Mouse (Mus musculus): ENCODE results near the gene Rhbg.
A peak's percentile ranks its signal among the peaks of the same experiment; 100 is the strongest.

Gene Rhbg

DNA sequence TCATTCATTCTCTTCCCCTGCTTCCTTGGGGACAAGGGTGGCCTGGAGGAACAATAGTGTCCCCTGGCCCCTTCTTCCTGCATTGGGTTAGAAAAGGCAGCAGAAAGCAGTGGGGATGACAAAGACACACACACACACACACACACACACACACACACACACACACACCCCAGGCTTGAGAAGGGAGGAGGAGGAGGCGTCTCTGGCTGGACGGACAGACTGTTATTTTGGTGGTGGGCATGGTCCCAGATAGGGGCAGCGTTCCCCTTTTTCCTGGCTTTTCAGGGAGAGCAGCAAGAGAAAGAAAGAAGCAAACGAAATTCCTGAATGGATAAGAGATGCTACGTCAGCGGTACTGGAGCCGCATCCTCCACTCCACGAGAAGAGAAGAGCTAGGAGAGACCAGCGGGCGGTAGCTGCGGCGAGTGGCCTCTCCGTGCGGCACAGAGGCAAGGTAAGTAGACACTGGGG, 47.6 kb downstream of the Rhbg start:
- peak; percentile 84 to 86 for DNase-seq

DNA sequence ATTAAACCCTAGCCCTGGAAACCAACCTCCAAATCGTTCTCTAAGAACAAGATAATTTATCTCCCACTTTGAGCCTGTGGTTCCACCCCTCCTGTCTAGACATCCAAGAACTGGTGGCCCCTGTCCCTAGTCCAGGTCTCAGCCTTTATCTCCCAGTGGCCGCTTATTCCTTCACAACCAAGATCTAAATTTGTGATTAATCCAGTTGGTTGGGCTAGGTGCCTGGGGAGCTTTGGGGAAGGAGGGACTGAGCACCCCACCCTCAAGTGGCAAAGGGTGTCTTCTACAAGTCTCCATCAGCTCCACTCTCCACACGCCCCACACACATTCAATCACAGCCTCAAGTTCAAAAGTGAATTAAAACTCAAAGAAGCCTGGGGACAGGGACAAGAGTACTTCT, 48.0 kb downstream of the Rhbg start:
- peak in 1 of 2 experiments; percentile 28 for DNase-seq

DNA sequence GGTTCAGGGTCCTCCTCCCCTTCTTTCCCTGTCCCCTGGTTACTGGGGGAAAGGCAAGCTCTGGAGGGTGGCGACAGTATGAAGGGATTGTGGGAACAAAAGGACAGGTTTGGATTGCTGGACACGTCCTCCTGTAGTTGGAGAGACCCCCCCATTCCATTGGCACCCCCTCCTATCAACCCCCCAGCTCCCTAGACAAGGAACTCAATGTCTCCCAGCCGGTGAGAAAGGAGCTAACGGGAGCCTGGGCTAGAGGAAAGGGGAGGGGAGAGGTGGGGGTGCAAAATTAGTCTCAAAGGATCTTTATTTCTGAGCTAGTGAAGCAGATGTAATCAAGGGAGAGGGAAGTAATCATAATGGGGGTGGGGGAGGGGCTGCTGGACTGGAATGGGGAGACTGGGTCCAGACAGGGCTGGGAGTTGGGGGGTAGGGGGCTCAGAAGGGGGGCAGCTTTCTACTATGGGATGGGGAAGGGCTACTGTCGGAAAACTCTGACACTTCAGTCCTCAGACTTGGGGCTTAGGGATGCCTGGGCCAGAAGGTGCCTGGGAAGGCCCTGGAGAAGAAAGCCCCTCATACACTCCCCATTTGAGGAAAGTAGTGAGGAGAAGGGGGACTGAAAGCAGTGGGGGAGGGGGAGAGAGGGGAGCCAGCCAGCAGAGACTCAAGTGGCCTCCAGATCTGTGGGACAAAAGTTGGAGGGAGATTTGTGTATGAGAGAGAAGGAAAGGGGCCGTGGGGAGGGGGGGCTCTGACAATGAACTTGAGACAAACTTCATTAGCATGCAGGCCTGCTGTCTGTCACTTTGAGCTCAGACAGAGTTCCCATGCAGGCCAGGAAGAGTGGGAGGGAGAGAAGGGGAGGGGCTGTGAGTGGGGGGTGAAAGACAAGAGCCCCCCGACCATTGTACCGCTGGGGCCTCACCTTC, 48.7 kb downstream of the Rhbg start:
- DNase-seq, result peak; percentile 15 to 38

DNA sequence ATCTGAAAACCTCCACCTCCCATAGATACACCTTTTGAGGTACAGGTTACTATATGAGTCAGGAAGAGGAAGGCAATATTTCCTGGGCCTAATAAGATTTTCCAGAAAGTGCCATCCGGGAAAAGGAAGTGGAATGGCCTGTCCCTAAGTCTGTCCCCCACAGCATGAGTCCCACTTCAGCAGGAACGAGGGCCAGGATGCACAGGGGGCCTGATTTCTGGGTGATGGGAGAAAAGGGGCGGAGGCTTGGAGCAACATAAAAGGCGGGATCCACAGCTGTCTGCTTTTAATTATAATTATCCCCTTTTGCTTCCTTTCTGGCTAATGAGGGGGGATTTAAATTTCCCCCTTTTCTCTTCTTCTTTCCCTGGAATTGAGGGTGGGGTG, 49.3 kb downstream of the Rhbg start:
- DNase-seq, result peak in 1 of 2 experiments; percentile 20

GRCm38 (mm10) chr3:88204751-88205150, 49.8 kb downstream of the Rhbg start:
- no peak for DNase-seq

DNA sequence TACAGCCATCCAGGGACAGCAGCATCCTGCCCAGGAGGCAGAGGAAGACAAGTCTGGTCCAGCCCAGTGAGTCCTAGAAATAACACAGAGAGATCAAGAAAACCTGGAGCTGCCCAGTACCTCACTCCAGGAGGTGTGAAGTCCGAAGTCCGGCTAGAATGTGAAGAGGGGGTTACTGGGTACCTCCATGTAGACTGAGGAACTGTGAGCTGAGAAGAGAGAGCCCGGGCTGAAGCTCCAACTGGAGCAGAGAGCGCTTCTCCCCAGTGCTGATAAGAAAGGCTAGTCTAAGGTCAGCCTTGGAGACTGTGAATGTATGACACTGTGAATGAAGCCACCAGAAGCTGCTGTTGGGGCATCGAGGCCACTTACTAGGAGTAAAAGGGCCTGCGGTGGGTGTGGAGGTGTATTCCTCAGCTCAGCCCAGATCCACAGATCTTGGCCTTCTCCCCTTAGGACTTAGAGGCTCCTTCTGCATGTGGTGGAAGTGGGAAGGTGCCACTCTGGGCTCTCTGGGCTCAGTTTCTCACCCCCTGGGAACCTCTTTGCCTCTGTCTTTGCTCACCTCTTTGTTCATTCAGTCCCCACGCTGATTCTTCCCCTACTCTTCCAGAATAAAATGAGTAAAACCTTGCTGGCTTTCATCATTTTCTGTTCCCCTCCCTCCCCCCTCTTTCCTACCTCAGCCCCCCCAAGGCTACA, 50.4 kb downstream of the Rhbg start:
- peak; percentile 20 to 45 for DNase-seq

DNA sequence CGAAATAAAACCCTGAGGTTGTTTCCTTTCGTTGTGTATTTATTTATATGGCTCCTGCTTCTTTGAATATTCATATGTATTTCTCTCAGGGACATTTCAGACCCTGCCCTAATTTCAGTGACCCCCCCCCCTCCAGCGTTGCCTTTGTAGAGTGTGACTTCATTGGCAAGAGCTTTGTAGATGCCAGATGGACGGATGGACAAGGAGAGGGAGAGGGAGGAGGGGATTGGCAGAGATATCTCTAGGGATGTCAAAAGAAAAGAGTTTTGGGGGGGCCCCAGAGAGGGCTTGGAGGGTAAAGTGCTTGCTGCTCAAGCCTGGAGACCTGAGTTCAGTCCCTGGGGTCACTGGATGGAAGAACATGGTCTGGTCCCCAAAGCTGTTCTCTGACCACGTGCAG, 51.1 kb downstream of the Rhbg start:
- DNase-seq, result peak; percentile 11 to 35

GRCm38 (mm10) chr3:88202986-88203385, 51.5 kb downstream of the Rhbg start:
- DNase-seq, result peak; percentile 26 to 36

- peak in 1 of 2 experiments; percentile 25 for DNase-seq
Measured at GRCm38 (mm10) chr3:88201640-88202039, 52.9 kb downstream of the Rhbg start.

- DNase-seq, result peak in 1 of 2 experiments; percentile 75
Measured at GRCm38 (mm10) chr3:88200972-88201330, 53.6 kb downstream of the Rhbg start.

DNA sequence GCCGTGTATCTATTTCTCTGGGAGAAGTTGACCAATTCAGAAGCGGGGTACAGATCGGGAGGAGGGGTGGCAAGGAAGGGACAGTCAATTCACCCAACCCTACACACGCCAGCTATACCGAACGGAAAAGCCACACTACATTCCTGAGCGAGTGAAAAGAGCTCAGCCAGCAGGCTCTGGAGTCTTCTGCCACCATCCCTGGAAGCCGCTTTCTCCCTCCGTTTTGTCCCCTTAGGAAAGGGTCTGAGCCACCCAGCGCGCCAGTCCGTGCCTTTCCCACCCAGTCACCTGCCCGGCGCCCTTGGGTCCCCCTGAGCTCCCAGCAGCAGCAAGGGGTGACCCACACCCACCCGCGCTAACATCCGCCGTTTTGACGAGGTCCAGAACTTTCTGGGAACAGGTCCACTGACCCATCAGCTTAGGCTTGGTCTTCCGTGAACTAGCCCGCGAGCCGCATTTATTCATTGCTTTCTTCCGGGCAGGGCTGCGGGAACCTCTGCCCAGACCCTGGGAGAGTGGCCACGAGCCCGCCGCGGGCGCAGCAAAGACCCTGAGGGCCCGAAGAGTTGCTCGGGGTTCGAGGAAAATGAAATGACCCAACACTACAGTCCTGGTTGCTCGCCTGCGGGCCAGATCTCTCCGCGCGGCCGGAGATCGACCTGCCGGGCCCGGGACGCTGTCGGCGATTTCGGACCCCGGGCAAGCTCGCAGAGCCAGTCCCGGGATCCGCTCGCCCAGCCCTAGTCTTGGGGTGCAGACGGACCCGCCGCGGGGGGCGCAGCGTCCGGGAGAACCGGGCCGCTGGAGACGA, 54.1 kb downstream of the Rhbg start:
- DNase-seq, result peak; percentile 64 to 75

GRCm38 (mm10) chr3:88199541-88200110, 54.9 kb downstream of the Rhbg start:
- DNase-seq, result peak in 1 of 2 experiments; percentile 15

- DNase-seq, result peak in 1 of 2 experiments; percentile 22
Measured at GRCm38 (mm10) chr3:88198505-88199020, 55.9 kb downstream of the Rhbg start.

- DNase-seq, result no peak
Measured at GRCm38 (mm10) chr3:88197741-88198504, 56.6 kb downstream of the Rhbg start.
